Mouse (Mus musculus) midbrain, postnatal 0 days (tissue): ENCODE data around the gene Themis2. TPM values are rescaled to one million over a fixed set of nuclear protein-coding genes. Genes with fewer than 3 reads are reported as not detected.

Experiments used
- ATAC-seq: fragments of 200-750 bp; cut with Nextera tagmentation; 2 replicates; pipeline ENCODE4 v1.8.0; 2017; ENCODE audit warnings: moderate number of reproducible peaks, mild to moderate bottlenecking, moderate TSS enrichment, moderate library complexity; ENCODE audit not compliant: low FRiP score
- DNase-seq: peaks from one replicate; pipeline ENCODE4 v3.0.0-alpha.2; 2015; ENCODE audit warnings: low spot score
- H3K27ac ChIP-seq: fragments of 300-500 bp; sonication (generic); 2 replicates; pipeline ENCODE4 v1.5.1; 2014; ENCODE audit warnings: low read depth, mild to moderate bottlenecking, low read length, mixed read lengths
- H3K27me3 ChIP-seq: fragments of 300-500 bp; sonication (generic); 2 replicates; pipeline ENCODE4 v1.6.1; 2014; ENCODE audit warnings: low read length, control low read depth, mixed read lengths; ENCODE audit not compliant: insufficient read depth
- H3K36me3 ChIP-seq: fragments of 300-500 bp; sonication (generic); 2 replicates; pipeline ENCODE4 v1.6.1; 2014; ENCODE audit warnings: low read length, control low read depth, mixed read lengths; ENCODE audit not compliant: insufficient read depth
- H3K4me1 ChIP-seq: fragments of 300-500 bp; sonication (generic); 2 replicates; pipeline ENCODE4 v1.6.1; 2014; ENCODE audit warnings: mild to moderate bottlenecking, control low read depth, antibody characterized with exemption, low read length, mixed read lengths; ENCODE audit not compliant: insufficient read depth
- H3K4me2 ChIP-seq: fragments of 300-500 bp; sonication (generic); 2 replicates; pipeline ENCODE4 v1.6.1; 2014; ENCODE audit warnings: low read depth, mild to moderate bottlenecking, low read length, mixed read lengths; ENCODE audit not compliant: poor library complexity, severe bottlenecking
- H3K4me3 ChIP-seq: fragments of 300-500 bp; sonication (generic); 2 replicates; pipeline ENCODE4 v1.5.1; 2014; ENCODE audit warnings: low read depth, mild to moderate bottlenecking, low read length, moderate library complexity
- H3K9ac ChIP-seq: fragments of 300-500 bp; sonication (generic); replicated peaks from 2 replicates; pipeline ENCODE4 v1.6.1; 2014; ENCODE audit warnings: mild to moderate bottlenecking, low read length, moderate library complexity, mixed read lengths; ENCODE audit not compliant: poor library complexity, severe bottlenecking
- H3K9me3 ChIP-seq: fragments of 300-500 bp; sonication (generic); 2 replicates; pipeline ENCODE4 v1.6.1; 2016; ENCODE audit warnings: low read length, control low read depth
- CTCF ChIP-seq: IDR thresholded peaks from 2 replicates; pipeline ENCODE4 v1.5.1; 2016; ENCODE audit warnings: antibody characterized with exemption, mild to moderate bottlenecking
- WGBS: fragments of 180-500 bp; shearing (Covaris S2); extraction: QIAGEN DNeasy Blood & Tissue Kit; methylation state at CpG from one replicate; pipeline ENCODE4 v1.1.7; 2014; 5-methylcytosine and 5-hydroxymethylcytosine counted together
- polyA plus RNA-seq: library from polyadenylated mRNA; unstranded; fragments of >200 nt; fragmentation: Nextera tagmentation; extraction: Ambion mirVana; gene quantifications from 2 replicates; pipeline ENCODE4 v1.2.1, GENCODE M21; 2015
- total RNA-seq: library from RNA; depleted of rRNA; stranded (reverse); fragments of >200 nt; gene quantifications from 2 replicates; pipeline ENCODE4 v1.2.3, GENCODE M21; 2014

Gene Themis2
- total and polyA plus RNA-seq, 2 experiments from 2014 or later: 0.49 TPM

DNA sequence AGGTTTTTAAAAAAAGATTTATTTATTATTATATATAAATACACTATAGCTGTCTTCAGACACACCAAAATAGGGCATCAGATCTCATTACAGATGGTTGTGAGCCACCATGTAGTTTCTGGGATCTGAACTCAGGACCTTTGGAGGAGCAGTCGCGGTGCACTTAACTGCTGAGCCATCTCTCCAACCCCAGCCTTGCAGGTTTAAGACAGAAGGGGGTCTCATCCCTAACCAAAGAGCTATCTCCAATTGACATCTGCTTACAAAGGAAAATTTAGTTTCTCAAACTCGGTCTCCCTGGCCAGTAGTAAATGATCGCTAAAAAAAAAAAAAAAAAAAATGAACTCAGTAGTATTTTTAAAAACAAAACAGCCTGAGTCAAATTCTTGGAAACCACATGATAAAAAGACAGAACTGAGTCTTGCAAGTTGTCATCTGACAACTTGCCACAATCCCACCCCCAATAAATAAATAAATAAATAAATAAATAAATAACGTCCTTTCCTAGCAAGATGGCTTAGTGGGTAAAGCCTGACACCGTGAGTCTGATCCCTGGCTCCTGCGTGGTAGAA, 10.5 kb upstream of the Themis2 start:
- Histone ChIP-seq H3K27me3 (no peaks in the 10 kb centered on the region), H3K4me1 (no peaks in the 10 kb centered on the region), H3K9me3 (no peaks in the 10 kb centered on the region), H3K9ac (no peak overlapping the region), H3K4me2 (no peak overlapping the region), H3K36me3 (no peaks in the 10 kb centered on the region), H3K4me3 (no peak overlapping the region), H3K27ac (no peak overlapping the region)
- TF ChIP-seq CTCF: no peak
- WGBS: 89% methylated on average over 7 of the region's 7 CpGs
- DNase-seq: no peak
- ATAC-seq: no peak

DNA sequence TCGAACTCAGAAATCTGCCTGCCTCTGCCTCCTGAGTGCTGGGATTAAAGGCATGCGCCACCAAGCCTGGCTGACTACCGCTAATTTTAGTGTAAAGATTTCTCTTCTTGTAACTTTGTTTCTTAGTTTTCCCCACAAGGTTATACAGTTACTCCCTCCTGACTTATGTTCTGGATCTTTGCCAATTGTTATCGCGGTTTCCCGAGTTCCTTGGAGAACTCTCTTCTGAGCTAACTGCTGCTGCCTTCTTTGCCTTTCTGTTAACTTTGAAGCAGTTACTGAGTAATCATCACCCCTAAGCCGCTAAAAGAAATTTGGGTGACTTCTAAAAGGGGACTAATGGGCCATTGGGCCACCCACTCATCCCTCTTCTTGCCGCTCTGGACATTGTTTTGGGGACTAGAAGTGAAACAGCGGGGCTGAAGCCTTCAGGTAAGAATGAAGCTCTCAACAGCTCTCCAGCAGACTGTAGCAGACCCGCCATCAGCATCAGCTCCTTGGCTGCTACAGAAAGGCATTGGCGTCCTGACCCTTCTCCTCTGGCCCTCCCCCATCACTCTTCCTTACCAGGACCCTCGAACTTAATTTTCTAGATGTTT, 9.5 kb upstream of the Themis2 start:
- H3K27ac ChIP-seq: no peak overlapping the region
- H3K4me3 ChIP-seq: no peak overlapping the region
- DNase-seq (no peak), ATAC-seq (no peak)
- WGBS: 87% methylated on average over 12 of the region's 12 CpGs
- no peak overlapping the region for H3K4me2 ChIP-seq
- no peaks in the 10 kb centered on the region for H3K4me1 ChIP-seq
- no peak overlapping the region for H3K9ac ChIP-seq
- TF ChIP-seq CTCF: no peak
- H3K27me3 ChIP-seq: no peaks in the 10 kb centered on the region
- H3K9me3 ChIP-seq: no peaks in the 10 kb centered on the region
- H3K36me3 ChIP-seq: no peaks in the 10 kb centered on the region

- no peaks in the 10 kb centered on the region for H3K27me3 ChIP-seq
- ATAC-seq (no peak), DNase-seq (no peak)
- no peak for TF ChIP-seq CTCF
- no peaks in the 10 kb centered on the region for H3K9me3 ChIP-seq
- H3K9ac ChIP-seq: no peak overlapping the region
- H3K4me1 ChIP-seq: no peaks in the 10 kb centered on the region
- H3K36me3 ChIP-seq: no peaks in the 10 kb centered on the region
- H3K27ac ChIP-seq: no peak overlapping the region
- H3K4me3 ChIP-seq: no peak overlapping the region
- 85% methylated on average over 5 of the region's 5 CpGs for WGBS
- no peak overlapping the region for H3K4me2 ChIP-seq
Observed at GRCm38 (mm10) chr4:132805146-132805545, 9.0 kb upstream of the Themis2 start.

DNA sequence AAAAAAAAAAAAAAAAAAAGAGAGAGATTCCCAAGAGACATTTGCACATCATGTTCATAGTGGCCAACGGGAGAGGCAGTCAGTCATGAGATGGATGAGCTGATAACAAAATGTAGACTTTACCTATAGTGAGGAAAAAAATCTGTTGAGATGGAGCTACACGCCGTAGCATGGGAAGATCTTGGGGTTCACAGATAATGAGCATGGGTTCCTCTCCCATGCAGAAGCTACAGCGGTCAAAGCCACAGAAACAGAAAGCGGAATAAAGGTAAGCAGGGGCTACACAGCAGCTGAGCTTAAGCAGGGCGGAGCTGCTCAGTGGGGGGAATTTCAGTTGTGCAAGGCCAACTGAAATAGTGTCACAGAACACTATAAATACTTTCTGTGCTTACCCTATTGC, 8.1 kb upstream of the Themis2 start:
- Histone ChIP-seq H3K4me1 (no peaks in the 10 kb centered on the region), H3K9ac (no peak overlapping the region), H3K4me3 (no peak overlapping the region), H3K27ac (no peak overlapping the region), H3K4me2 (no peak overlapping the region), H3K36me3 (no peaks in the 10 kb centered on the region), H3K27me3 (no peaks in the 10 kb centered on the region), H3K9me3 (no peaks in the 10 kb centered on the region)
- DNase-seq (no peak), ATAC-seq (no peak)
- TF ChIP-seq CTCF: no peak
- 94% methylated on average over 6 of the region's 6 CpGs for WGBS

DNA sequence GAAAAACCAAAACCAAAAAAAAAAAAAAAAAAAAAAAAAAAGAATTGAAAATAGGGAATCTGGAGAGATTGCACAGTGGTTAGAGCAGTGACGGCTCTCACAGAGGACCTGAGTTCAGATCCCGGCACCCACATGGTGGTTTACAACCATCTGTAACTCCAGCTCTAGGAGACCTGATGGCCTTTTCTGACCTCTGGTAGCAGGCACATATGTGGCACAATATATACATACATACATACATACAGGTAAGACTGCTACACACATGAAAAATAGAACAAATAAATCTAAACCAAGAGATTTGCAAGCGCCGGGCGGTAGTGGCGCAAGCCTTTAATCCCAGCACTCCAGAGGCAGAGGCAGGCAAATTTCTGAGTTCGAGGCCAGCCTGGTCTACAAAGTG, 7.7 kb upstream of the Themis2 start:
- WGBS: 95% methylated on average over 7 of the region's 7 CpGs
- H3K4me2 ChIP-seq: no peak overlapping the region
- no peak overlapping the region for H3K9ac ChIP-seq
- no peak for TF ChIP-seq CTCF
- H3K4me1 ChIP-seq: no peaks in the 10 kb centered on the region
- no peaks in the 10 kb centered on the region for H3K27me3 ChIP-seq
- H3K9me3 ChIP-seq: no peaks in the 10 kb centered on the region
- ATAC-seq: no peak
- H3K4me3 ChIP-seq: no peak overlapping the region
- DNase-seq: no peak
- no peak overlapping the region for H3K27ac ChIP-seq
- H3K36me3 ChIP-seq: no peaks in the 10 kb centered on the region

DNA sequence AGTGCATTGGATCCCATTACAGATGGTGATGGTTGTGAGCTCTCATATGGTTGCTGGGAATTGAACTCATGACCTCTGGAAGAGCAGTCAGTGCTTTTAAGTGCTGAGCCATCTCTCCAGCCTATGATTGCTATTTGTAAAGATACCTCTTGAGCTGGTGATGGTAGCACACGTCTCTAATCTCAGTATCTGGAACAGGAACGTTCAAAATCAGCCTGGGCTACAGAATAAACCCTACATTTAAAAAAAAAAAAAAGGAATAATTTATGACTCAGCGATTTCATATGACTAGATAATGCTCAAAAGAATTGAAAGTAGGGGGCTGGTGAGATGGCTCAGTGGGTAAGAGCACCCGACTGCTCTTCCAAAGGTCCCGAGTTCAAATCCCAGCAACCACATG, 7.0 kb upstream of the Themis2 start:
- H3K4me2 ChIP-seq: no peak overlapping the region
- H3K4me3 ChIP-seq: no peak overlapping the region
- H3K27me3 ChIP-seq: no peaks in the 10 kb centered on the region
- no peaks in the 10 kb centered on the region for H3K36me3 ChIP-seq
- TF ChIP-seq CTCF: no peak
- DNase-seq (no peak), ATAC-seq (no peak)
- no peak overlapping the region for H3K27ac ChIP-seq
- no peak overlapping the region for H3K9ac ChIP-seq
- H3K9me3 ChIP-seq: no peaks in the 10 kb centered on the region
- 89% methylated on average over 5 of the region's 5 CpGs for WGBS
- H3K4me1 ChIP-seq: no peaks in the 10 kb centered on the region
